Mouse (Mus musculus) midbrain, embryonic 12.5 days (tissue): ENCODE data around the gene Trip6. TPM values are rescaled to one million over a fixed set of nuclear protein-coding genes. Genes with fewer than 3 reads are reported as not detected.

Source experiments
- ATAC-seq: fragments of 200-750 bp; cut with Nextera tagmentation; 2 replicates; pipeline ENCODE4 v1.8.0; 2017; ENCODE audit warnings: low read depth, moderate TSS enrichment, moderate library complexity; ENCODE audit not compliant: low FRiP score
- H3K27ac ChIP-seq: fragments of 300-500 bp; sonication (generic); replicated peaks from 2 replicates; pipeline ENCODE4 v1.5.1; 2016; ENCODE audit warnings: mild to moderate bottlenecking
- H3K27me3 ChIP-seq: fragments of 300-500 bp; sonication (generic); 2 replicates; pipeline ENCODE4 v1.6.1; 2016; ENCODE audit warnings: mild to moderate bottlenecking
- H3K36me3 ChIP-seq: fragments of 300-500 bp; sonication (generic); 2 replicates; pipeline ENCODE4 v1.6.1; 2016
- H3K4me1 ChIP-seq: fragments of 300-500 bp; sonication (generic); 2 replicates; pipeline ENCODE4 v1.6.1; 2016
- H3K4me2 ChIP-seq: fragments of 300-500 bp; sonication (generic); replicated peaks from 2 replicates; pipeline ENCODE4 v1.6.1; 2016; ENCODE audit warnings: mild to moderate bottlenecking, moderate library complexity
- H3K4me3 ChIP-seq: fragments of 300-500 bp; sonication (generic); 2 replicates; pipeline ENCODE4 v1.5.1; 2016; ENCODE audit warnings: mild to moderate bottlenecking
- H3K9ac ChIP-seq: fragments of 300-500 bp; sonication (generic); replicated peaks from 2 replicates; pipeline ENCODE4 v1.6.1; 2016; ENCODE audit warnings: mild to moderate bottlenecking, moderate library complexity
- H3K9me3 ChIP-seq: fragments of 300-500 bp; sonication (generic); 2 replicates; pipeline ENCODE4 v1.6.1; 2016; ENCODE audit warnings: mild to moderate bottlenecking
- WGBS: fragments of 180-500 bp; shearing (Covaris S2); methylation state at CpG from one replicate; pipeline ENCODE4 v1.1.7; 2016; 5-methylcytosine and 5-hydroxymethylcytosine counted together
- polyA plus RNA-seq: library from polyadenylated mRNA; unstranded; fragments of >200 nt; fragmentation: Nextera tagmentation; extraction: Ambion mirVana; gene quantifications from 2 replicates; pipeline ENCODE4 v1.2.1, GENCODE M21; 2016

Trip6 gene
- polyA plus RNA-seq, 1 experiment from 2014 or later, result 43.3 TPM

DNA sequence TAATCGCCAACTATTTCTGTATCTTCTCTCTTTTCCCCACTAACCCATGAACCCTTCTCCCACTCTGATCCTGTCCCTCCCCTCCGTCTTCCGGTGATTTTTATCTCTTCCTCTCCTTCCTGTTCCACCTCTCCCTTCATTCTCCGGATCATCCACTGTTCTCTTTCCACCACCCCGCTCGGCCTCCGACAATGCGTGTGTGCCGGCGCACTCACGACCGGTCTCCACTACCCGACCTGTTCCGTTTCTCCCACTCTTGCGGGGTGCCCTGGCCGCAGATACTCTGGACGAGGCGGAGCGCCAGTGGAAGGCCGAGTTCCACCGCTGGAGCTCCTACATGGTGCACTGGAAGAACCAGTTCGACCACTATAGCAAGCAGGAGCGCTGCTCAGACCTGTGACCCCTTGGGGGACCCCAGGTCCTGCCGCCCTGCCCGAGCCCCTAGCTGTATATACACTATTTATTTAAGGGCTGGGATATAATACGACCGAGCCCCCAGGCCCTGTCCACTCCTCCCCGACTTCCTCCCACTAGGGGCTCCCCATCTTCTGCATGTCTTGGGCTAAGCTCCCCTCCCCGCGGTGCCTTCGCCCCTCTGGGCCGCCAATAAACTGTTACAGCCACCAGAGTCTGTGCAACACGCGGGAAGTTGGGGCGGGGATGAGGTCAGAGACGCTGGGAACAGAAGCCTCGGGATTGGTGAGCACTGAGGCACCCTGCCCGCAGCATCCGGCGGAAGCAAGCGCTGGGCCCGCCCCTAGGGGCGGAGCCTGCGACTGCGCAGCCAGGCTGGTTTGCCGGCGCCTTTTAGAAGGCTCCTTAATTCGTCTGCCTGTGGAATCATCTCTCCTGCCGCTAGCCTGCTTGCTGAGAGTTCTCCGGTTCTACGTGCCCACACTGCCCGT, 20.1 kb downstream of the Trip6 start, which contains the start of gene Ufsp1:
Gene Ufsp1 (plus strand): TSS at position 791 of the 905 bp plus-strand sequence.
- H3K36me3 ChIP-seq, result peaks cover 42% of the 10 kb centered on the region
- H3K4me1 ChIP-seq, result peaks cover 32% of the 10 kb centered on the region
- no peaks in the 10 kb centered on the region for H3K9me3 ChIP-seq
- H3K4me3 ChIP-seq, result peak within 1 kb of the TSS; percentile 59
- H3K9ac ChIP-seq, result peak within 1 kb of the TSS; percentile 87
- peak; percentile 94 for ATAC-seq
- peaks cover 38% of the 10 kb centered on the region for H3K27me3 ChIP-seq
- peak within 1 kb of the TSS; percentile 86 for H3K27ac ChIP-seq
- whole genome bisulfite sequencing, result under 1% methylated on average over 52 of the region's 52 CpGs
- peak within 1 kb of the TSS; percentile 100 for H3K4me2 ChIP-seq

DNA sequence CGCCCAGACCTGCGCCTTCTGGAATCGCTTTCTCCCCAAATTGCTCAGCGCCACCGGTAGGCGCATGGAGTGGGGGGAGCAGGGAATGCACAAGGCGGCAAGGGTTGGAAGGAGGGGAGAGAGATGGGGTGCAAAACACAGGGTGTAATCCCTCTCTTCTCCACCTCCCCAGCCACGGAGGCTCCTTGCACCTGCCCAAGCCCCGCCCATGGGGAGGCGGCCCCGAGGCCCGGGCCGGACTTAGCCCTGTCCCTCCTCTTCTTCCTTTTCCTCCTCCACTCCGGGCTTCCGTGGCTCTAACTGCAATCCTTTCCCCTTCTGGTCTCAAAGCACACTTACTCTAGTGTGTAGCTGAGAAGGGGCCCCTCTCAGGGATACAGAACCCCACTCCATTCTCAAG, 20.9 kb downstream of the Trip6 start:
- peaks cover 46% of the 10 kb centered on the region for H3K27me3 ChIP-seq
- 0 out of 2 replicates have a peak, but pooled peaks have one; percentile 20 for ATAC-seq
- peak overlapping the region; percentile 100 for H3K4me2 ChIP-seq
- peak overlapping the region; percentile 87 for H3K9ac ChIP-seq
- 0% methylated on average over 14 of the region's 15 CpGs for WGBS
- no peaks in the 10 kb centered on the region for H3K9me3 ChIP-seq
- peaks cover 34% of the 10 kb centered on the region for H3K36me3 ChIP-seq
- H3K4me3 ChIP-seq, result peak overlapping the region; percentile 59
- peak overlapping the region; percentile 86; the same call in 1 of the 2 replicates for H3K27ac ChIP-seq
- peaks cover 40% of the 10 kb centered on the region for H3K4me1 ChIP-seq

DNA sequence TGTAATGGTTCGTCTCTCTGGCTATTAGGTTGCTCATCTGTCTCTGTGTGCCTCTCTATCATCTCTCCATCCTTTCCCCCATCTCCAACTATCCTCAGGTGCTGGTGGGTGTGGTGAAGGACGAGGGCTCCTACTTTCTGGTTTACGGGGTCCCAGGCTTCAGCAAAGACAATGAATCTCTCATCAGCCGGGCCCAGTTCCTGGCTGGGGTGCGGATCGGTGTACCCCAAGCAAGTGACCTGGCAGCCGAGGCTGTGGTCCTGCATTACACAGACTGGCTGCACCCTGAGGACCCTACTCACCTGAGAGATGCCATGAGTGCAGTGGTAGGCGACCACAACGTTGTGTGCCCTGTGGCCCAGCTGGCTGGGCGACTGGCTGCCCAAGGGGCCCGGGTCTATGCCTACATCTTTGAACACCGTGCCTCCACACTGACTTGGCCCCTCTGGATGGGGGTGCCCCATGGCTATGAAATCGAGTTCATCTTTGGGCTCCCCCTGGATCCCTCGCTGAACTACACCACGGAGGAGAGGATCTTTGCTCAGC, 22.8 kb downstream of the Trip6 start:
- 82% methylated on average over 15 of the region's 15 CpGs for WGBS
- Histone ChIP-seq H3K27me3 (peaks cover 61% of the 10 kb centered on the region), H3K4me2 (0 out of 2 replicates have a peak overlapping the region, but pooled peaks have one; percentile 3)

GRCm38 (mm10) chr5:137290677-137291076, 23.5 kb downstream of the Trip6 start:
- WGBS, result 21% methylated on average over 15 of the region's 15 CpGs
- Histone ChIP-seq H3K27me3 (peaks cover 61% of the 10 kb centered on the region), H3K36me3 (peaks cover 8% of the 10 kb centered on the region), H3K4me3 (no peak overlapping the region), H3K4me2 (0 out of 2 replicates have a peak overlapping the region, but pooled peaks have one; percentile 3), H3K27ac (no peak overlapping the region), H3K9me3 (no peaks in the 10 kb centered on the region), H3K9ac (no peak overlapping the region), H3K4me1 (peaks cover 60% of the 10 kb centered on the region)
- ATAC-seq, result no peak

More for the DNA sequence above, 22.8 kb downstream of the Trip6 start:
- Histone ChIP-seq H3K36me3 (peaks cover 16% of the 10 kb centered on the region), H3K4me1 (peaks cover 58% of the 10 kb centered on the region), H3K4me3 (no peak overlapping the region), H3K9ac (no peak overlapping the region), H3K9me3 (no peaks in the 10 kb centered on the region), H3K27ac (no peak overlapping the region)
- ATAC-seq, result no peak

- H3K27ac ChIP-seq, result no peak overlapping the region
- WGBS, result 55% methylated on average over 13 of the region's 13 CpGs
- no peaks in the 10 kb centered on the region for H3K9me3 ChIP-seq
- H3K4me2 ChIP-seq, result peak overlapping the region; percentile 95
- no peak overlapping the region for H3K9ac ChIP-seq
- no peaks in the 10 kb centered on the region for H3K36me3 ChIP-seq
- H3K4me3 ChIP-seq, result no peak overlapping the region
- peaks cover 61% of the 10 kb centered on the region for H3K27me3 ChIP-seq
- H3K4me1 ChIP-seq, result peaks cover 53% of the 10 kb centered on the region
- ATAC-seq, result no peak
Measured at GRCm38 (mm10) chr5:137289591-137290365, 24.4 kb downstream of the Trip6 start.

DNA sequence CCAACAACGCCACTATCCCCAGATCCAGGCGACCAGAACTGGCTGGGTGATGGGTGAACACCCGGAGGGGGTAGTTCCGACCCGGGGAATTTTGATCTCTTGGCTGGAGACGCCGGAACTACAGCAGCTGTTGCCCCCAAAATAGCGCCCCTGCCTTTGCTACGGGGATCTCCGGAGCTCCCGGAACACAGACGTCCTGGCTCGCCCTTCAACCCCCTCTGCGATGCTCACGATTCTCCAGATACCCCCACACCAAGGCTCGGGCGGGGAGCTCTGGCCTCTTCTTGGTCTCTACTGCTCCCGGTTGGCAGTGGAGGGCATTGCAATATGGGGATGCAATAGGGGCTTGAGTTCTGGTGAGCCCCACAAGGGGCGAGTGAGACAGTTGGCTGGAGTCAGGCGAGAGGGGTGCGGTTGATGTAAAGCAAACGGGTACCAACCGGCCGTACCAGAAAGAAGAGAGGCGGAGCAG, 25.2 kb downstream of the Trip6 start:
- Histone ChIP-seq H3K27me3 (peaks cover 61% of the 10 kb centered on the region), H3K27ac (no peak overlapping the region), H3K4me1 (peaks cover 48% of the 10 kb centered on the region), H3K36me3 (no peaks in the 10 kb centered on the region), H3K4me3 (peak overlapping the region; percentile 49), H3K9ac (peak overlapping the region; percentile 59; the same call in 1 of the 2 replicates), H3K4me2 (peak overlapping the region; percentile 95), H3K9me3 (no peaks in the 10 kb centered on the region)
- WGBS, result 2% methylated on average over 25 of the region's 25 CpGs
- ATAC-seq, result no peak

- no peaks in the 10 kb centered on the region for H3K36me3 ChIP-seq
- peaks cover 61% of the 10 kb centered on the region for H3K27me3 ChIP-seq
- WGBS, result under 1% methylated on average over 61 of the region's 65 CpGs
- peak overlapping the region; percentile 59 for H3K9ac ChIP-seq
- peak overlapping the region; percentile 49 for H3K4me3 ChIP-seq
- H3K4me2 ChIP-seq, result peak overlapping the region; percentile 95
- H3K9me3 ChIP-seq, result no peaks in the 10 kb centered on the region
- H3K27ac ChIP-seq, result peak overlapping the region; percentile 42; the same call in 1 of the 2 replicates
- H3K4me1 ChIP-seq, result peaks cover 40% of the 10 kb centered on the region
- no peak for ATAC-seq
Measured at GRCm38 (mm10) chr5:137287953-137288743, 26.1 kb downstream of the Trip6 start.

DNA sequence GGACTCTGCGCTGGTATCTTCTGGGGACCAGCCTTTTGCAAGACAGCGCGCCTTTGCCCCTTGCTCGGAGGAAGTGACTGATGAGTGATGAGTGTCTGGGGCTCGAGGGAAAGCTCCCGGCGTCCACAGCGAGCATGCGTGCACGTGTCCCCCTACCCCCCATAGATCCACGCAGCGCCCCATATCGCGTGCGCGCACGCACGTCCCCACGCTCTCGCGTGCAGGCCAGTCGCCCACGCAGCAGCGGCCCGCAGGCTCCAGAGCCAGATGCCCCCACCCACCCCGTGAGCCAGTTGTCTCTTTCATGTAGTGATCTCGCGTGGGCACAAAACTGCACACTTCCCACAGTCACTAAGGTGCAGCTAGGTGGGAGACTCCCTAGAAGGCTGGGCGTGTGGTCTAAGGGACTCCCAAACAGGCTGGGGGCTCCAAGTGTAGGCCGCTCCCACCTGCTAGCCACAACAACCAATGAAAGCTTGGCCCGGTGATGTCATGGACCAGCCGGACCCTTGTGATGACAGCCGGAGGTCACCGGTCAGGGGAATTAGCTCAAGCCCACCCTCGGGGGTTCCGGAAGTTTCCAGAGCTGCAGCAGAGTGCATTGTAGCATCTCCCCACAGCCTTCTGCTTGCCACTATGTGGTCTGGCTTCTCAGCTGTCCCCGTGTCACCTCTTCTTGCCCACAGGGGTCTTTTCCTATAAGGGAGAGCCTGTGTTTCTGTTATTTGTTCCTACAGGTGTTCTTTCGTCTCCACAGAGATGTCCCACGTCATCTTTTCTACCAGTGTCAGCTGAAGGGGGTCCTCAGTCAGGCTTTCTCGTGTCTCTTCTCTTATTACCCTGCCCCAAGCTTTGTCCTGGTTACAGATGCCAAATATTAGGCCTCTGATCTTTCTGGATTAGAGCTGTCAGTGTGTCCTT, 26.9 kb downstream of the Trip6 start, which contains the start of gene Ache:
Gene Ache (plus strand): TSS at position 488 of the 921 bp plus-strand sequence.
- WGBS, result 0% methylated on average over 40 of the region's 40 CpGs

DNA sequence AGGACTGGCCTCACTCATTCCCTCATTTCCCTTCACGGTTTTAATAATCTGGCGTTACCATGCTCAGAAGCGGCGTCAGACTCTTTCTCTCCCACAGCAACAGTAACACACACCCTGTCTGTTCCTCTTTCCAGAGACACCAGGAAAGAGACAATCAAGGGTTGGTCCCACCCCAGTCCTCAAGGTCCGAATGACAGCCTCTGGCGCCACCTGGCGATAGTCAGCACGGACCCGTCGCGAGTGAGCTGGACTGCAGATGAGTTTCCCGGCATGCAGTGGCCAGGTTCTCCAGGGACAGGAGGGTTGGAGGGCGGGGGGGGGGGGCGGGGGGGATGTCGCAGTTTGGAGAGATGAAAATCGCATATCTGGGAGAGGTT, 27.6 kb downstream of the Trip6 start:
- Histone ChIP-seq H3K4me3 (peak overlapping the region; percentile 49), H3K27ac (0 out of 2 replicates have a peak overlapping the region, but pooled peaks have one; percentile 52), H3K4me2 (peak overlapping the region; percentile 95), H3K9me3 (no peaks in the 10 kb centered on the region), H3K4me1 (peaks cover 36% of the 10 kb centered on the region), H3K9ac (peak overlapping the region; percentile 59), H3K36me3 (no peaks in the 10 kb centered on the region), H3K27me3 (peaks cover 48% of the 10 kb centered on the region)
- 1% methylated on average over 14 of the region's 16 CpGs for WGBS
- ATAC-seq, result peak; percentile 77

More for the DNA sequence above, 26.9 kb downstream of the Trip6 start, which contains the start of gene Ache:
- Histone ChIP-seq H3K27ac (peak within 1 kb of the TSS; percentile 52; the same call in 1 of the 2 replicates), H3K4me3 (peak within 1 kb of the TSS; percentile 49), H3K27me3 (peaks cover 55% of the 10 kb centered on the region), H3K4me1 (peaks cover 36% of the 10 kb centered on the region), H3K9ac (peak within 1 kb of the TSS; percentile 59), H3K36me3 (no peaks in the 10 kb centered on the region), H3K9me3 (no peaks in the 10 kb centered on the region), H3K4me2 (peak within 1 kb of the TSS; percentile 95)
- peak; percentile 47 for ATAC-seq

DNA sequence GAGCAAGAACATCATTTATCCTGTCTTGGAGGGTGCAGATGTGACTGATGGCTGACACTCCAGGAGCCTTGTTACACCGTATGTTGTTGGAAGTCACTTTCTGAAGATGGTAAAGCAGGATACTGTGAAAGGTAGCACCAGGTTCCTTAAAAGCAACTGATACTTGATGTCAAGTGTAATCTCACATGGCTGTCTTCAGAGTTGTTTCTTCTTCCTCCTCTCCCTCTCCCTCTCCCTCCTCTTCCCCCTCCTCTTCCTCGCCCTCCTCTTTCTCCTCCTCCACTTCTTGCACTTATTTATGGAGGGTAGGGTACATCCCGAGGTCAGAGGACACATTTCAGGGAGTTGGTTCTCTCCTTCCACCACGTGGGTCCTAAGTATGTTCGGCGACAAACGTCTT, 28.2 kb downstream of the Trip6 start:
- no peak overlapping the region for H3K9ac ChIP-seq
- 60% methylated on average over 7 of the region's 7 CpGs for WGBS
- H3K4me2 ChIP-seq, result no peak overlapping the region
- no peaks in the 10 kb centered on the region for H3K36me3 ChIP-seq
- peaks cover 36% of the 10 kb centered on the region for H3K4me1 ChIP-seq
- no peak overlapping the region for H3K4me3 ChIP-seq
- no peak overlapping the region for H3K27ac ChIP-seq
- no peaks in the 10 kb centered on the region for H3K9me3 ChIP-seq
- ATAC-seq, result no peak
- H3K27me3 ChIP-seq, result peaks cover 42% of the 10 kb centered on the region
